Mouse (Mus musculus) embryonic fibroblast, embryonic 13.5 days (primary cell): ENCODE results near the gene Pck1.

Experiments
- CTCF ChIP-seq: IDR thresholded peaks from 2 replicates; pipeline ENCODE4 v1.5.1; 2011; ENCODE audit warnings: mild to moderate bottlenecking, control low read depth, low read length, moderate library complexity, borderline replicate concordance; ENCODE audit not compliant: insufficient read depth
- POLR2A ChIP-seq: IDR thresholded peaks from 2 replicates; pipeline ENCODE4 v1.6.1; 2011; ENCODE audit warnings: low read depth, mild to moderate bottlenecking, control low read depth, low read length, moderate library complexity

GRCm38 (mm10) chr2:173165357-173165756, 12.5 kb downstream of the Pck1 start:
- TF ChIP-seq POLR2A (no peak), CTCF (no peak)
